Mouse (Mus musculus) embryonic fibroblast, embryonic 13.5 days (primary cell): ENCODE data around the gene Clic4. TPM values are rescaled to one million over a fixed set of nuclear protein-coding genes. Genes with fewer than 3 reads are reported as not detected.
"Not testable (repeated sequence)": the region's sequence is repeated elsewhere in the genome, so short reads cannot be mapped to it uniquely, and the experiment has no call there.

Experiments used
- H3K27ac ChIP-seq: 2 replicates; pipeline ENCODE4 v1.5.1; 2012; ENCODE audit warnings: low read length, control low read depth, inconsistent platforms; ENCODE audit not compliant: insufficient read depth
- H3K4me1 ChIP-seq: 2 replicates; pipeline ENCODE4 v1.6.1; 2011; ENCODE audit warnings: low read length; ENCODE audit not compliant: control insufficient read depth, insufficient read depth
- H3K4me3 ChIP-seq: 2 replicates; pipeline ENCODE4 v1.5.1; 2011; ENCODE audit warnings: mild to moderate bottlenecking, control low read depth, low read length; ENCODE audit not compliant: insufficient read depth
- CTCF ChIP-seq: IDR thresholded peaks from 2 replicates; pipeline ENCODE4 v1.5.1; 2011; ENCODE audit warnings: mild to moderate bottlenecking, control low read depth, low read length, moderate library complexity, borderline replicate concordance; ENCODE audit not compliant: insufficient read depth
- POLR2A ChIP-seq: IDR thresholded peaks from 2 replicates; pipeline ENCODE4 v1.6.1; 2011; ENCODE audit warnings: low read depth, mild to moderate bottlenecking, control low read depth, low read length, moderate library complexity
- polyA plus RNA-seq: library from polyadenylated mRNA; stranded (reverse); fragments of >200 nt; gene quantifications from 2 replicates; pipeline ENCODE4 v1.2.4, GENCODE M21; 2011; ENCODE audit warnings: low read depth; ENCODE audit not compliant: missing spikeins, insufficient read length

Clic4 gene
- polyA plus RNA-seq, 1 experiment = 223 TPM

DNA sequence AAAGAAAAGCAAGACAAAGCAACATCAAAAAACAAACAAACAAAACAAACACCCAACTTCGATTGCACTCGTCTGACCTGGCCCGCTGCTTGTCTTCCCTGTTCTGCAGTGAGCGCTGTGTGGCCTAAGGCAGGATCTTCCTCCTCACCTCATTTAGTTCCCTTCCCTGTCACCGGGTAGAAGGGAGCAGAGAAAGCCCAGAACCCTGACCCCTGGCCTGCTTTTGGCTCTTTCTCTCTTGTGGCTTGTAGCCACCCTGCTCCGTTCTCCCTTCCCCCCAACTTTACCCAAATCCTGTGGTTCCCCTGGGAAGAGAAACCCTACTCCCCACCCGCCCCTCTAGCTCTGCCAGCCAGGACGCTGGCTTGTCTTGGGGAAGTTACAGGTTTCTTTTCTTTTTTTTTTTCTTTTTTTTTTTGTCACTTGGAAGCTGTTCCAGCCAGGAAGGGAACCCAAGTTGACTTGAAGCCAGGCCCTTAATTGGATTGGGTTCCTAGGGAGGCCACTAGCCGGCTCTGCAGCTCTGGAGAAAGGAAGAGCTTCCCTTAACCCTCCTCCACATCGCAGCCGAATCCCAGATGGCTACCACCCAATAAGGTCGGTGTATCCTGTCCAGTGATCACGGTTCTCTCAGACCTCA is 10.2 kb upstream of the Clic4 start:
- Histone ChIP-seq H3K27ac (no peak overlapping the region), H3K4me3 (no peak overlapping the region), H3K4me1 (peaks cover 3% of the 10 kb centered on the region; the same call in 1 of the 2 replicates)
- TF ChIP-seq POLR2A (no peak), CTCF (no peak)

- H3K27ac ChIP-seq, H3K4me1 ChIP-seq, H3K4me3 ChIP-seq: not testable (repeated sequence)
Observed at GRCm38 (mm10) chr4:135280016-135280415, 7.4 kb upstream of the Clic4 start.

- H3K4me1 ChIP-seq = peaks cover 10% of the 10 kb centered on the region
- TF ChIP-seq POLR2A (no peak), CTCF (no peak)
- H3K27ac ChIP-seq = no peak overlapping the region
- H3K4me3 ChIP-seq = no peak overlapping the region
Observed at GRCm38 (mm10) chr4:135276681-135277379, 4.2 kb upstream of the Clic4 start.

- no peak overlapping the region for H3K4me3 ChIP-seq
- H3K27ac ChIP-seq = no peak overlapping the region
- H3K4me1 ChIP-seq = peaks cover 10% of the 10 kb centered on the region
- TF ChIP-seq POLR2A (no peak), CTCF (no peak)
Observed at GRCm38 (mm10) chr4:135274761-135275160, 2.1 kb upstream of the Clic4 start.

DNA sequence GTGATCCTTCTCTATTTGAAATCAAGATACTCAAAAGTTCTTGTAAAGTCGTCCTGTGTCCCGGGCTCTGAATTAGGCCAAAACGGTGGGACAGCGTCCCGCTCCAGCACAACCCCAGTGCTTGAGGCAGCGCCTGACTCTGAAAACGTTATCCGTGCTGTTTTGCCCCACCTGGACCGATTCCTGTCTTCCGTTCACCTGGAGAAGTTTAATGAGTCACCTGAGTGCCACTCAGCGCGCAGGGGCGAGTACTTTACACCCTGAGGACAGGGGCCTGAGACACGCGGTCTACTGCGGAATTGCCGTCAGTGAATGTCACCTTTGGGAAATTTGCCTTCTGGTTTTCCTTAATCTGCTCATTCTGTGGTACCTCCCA is 681 bp upstream of the Clic4 start:
- TF ChIP-seq POLR2A (no peak; the same call in 1 of the 2 replicates), CTCF (no peak)
- H3K27ac ChIP-seq = peak overlapping the region; percentile 87
- H3K4me1 ChIP-seq = peaks cover 10% of the 10 kb centered on the region
- H3K4me3 ChIP-seq = peak overlapping the region; percentile 18

DNA sequence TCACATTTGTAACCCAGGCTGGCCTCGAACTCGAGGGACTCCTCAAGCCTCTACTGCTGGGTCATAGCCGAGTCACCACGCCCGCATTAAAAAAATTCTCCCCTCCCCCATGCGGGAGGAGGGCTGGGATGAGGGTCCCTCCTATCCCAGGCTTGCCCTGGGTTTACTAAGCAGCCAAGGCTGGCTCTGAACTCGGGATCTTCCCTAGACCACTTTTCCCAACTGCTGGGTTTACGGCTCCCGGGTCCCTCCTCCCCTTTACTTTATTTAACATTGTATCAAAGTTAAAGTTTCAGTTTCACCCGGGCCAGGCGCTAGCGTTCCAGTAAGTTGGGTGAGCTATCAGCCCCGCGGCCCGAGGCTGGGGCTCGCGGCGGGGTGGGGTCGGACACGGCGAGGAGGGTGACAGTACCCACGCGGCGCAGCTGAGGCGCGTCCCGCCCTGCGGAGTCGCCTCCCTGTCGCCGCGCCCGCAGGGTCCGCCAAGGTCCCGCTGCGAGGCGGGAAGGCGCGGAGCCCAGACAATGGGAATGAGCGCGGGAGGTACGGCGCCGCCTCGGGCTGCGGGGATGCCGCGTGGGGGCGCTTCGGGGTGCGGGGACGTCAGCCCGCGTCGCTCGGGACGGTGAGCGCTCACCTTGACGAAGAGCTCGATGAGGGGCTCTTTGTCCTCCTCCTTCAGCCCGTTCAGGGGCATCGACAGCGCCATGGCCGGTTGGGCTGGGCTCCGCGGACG is 565 bp downstream of the Clic4 start:
- peaks cover 15% of the 10 kb centered on the region for H3K4me1 ChIP-seq
- peak; percentile 35 for TF ChIP-seq POLR2A
- no peak for TF ChIP-seq CTCF

DNA sequence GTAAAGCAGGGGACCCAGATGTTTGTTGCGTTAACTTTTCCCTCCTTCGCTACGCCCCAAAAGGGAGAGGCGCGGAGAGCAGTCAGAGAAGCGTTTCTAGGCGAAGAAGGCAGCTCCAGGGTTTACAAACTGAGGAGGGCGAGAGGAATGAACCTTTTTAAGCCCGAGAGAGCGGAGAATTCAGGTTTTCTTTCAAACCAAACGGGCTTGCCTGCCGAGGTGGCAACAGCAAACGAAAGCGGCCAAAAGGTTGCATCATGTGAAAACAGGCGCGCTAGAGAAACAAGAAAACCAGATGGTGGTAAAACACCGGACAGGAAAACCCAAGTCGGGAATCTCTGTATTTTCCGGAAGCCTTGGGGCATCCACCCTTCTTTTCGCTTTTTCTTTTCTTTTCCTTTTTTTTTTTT is 1.2 kb downstream of the Clic4 start:
- peak overlapping the region; percentile 91 for H3K27ac ChIP-seq
- H3K4me1 ChIP-seq = peaks cover 12% of the 10 kb centered on the region
- H3K4me3 ChIP-seq = peak overlapping the region; percentile 97
- no peak for TF ChIP-seq POLR2A
- no peak for TF ChIP-seq CTCF

More for the DNA sequence above, 565 bp downstream of the Clic4 start:
- H3K27ac ChIP-seq = peak overlapping the region; percentile 91
- H3K4me3 ChIP-seq = peak overlapping the region; percentile 97

DNA sequence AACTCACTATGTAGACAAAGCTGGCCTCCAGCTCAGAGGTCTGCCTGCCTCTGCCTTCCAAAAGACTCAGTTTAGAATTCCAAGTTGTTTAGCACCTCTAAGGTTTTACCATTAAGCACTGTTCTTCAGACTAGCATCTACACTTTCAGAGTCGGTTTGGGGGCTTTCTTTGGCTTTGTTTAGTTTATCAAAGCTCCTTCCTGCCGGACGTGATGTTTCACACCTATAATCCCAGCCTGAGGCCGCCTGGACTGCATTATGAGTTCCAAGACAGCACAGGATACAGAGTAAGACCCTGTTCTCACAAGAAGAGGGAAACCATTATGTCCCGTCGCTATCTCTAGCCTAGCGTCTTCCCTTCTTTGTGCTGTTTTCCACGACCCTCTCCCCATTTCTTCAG is 2.1 kb downstream of the Clic4 start:
- no peak; the same call in 1 of the 2 replicates for TF ChIP-seq POLR2A
- no peak for TF ChIP-seq CTCF
- Histone ChIP-seq H3K4me1 (peaks cover 14% of the 10 kb centered on the region), H3K27ac (peak overlapping the region; percentile 91), H3K4me3 (peak overlapping the region; percentile 97)

DNA sequence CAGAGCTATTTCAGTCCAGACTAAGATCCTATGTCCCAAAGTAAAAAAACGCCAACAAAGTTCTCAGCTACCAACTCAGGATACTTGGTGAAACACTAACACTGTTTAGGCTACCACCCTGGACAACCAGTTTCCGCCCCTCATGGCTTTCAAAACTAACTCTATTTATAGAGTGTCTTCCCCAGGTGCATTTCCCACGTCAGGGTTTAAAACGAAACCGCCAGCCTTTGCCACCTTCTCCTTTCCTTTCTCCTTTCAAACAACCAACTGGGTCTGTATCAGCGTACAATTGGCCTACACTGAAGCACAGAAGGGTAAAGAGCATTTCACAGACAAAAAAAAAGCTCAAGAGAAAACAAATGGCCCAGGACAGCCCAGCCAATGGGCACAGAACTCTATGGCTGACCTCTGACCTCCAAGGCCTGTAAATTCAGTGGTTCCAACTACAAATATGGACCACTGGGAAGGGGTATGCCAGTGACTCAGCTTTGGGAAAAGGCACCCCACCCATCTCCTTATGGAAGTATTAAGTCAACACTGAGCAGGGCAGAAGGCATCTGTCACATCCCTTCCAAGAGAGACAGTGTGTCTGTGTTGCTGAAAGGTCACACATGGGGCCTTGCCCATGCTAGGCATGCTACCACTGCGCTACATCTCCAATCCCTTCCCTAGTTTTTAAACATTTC is 2.8 kb downstream of the Clic4 start:
- Histone ChIP-seq H3K27ac (peak overlapping the region; percentile 91; the same call in 1 of the 2 replicates), H3K4me3 (peak overlapping the region; percentile 97), H3K4me1 (peaks cover 15% of the 10 kb centered on the region)
- TF ChIP-seq POLR2A = peak; percentile 67
- no peak for TF ChIP-seq CTCF

GRCm38 (mm10) chr4:135267521-135267920 is 5.1 kb downstream of the Clic4 start:
- no peak overlapping the region for H3K4me3 ChIP-seq
- peaks cover 8% of the 10 kb centered on the region for H3K4me1 ChIP-seq
- no peak overlapping the region for H3K27ac ChIP-seq
- TF ChIP-seq POLR2A = no peak
- no peak for TF ChIP-seq CTCF
